Mouse (Mus musculus): Measurements from ENCODE around the gene Apba3.

Apba3 gene

GRCm38 (mm10) chr10:81306837-81307682 lies 40.3 kb downstream of the Apba3 start:
- DNase-seq = no peak

GRCm38 (mm10) chr10:81309571-81309970 lies 42.8 kb downstream of the Apba3 start:
- no peak for DNase-seq

GRCm38 (mm10) chr10:81313581-81313980 lies 46.8 kb downstream of the Apba3 start:
- DNase-seq = no peak

- DNase-seq = no peak
These were observed 47.4 kb downstream of the Apba3 start for GRCm38 (mm10) chr10:81314201-81314600.

GRCm38 (mm10) chr10:81315587-81315986 lies 48.8 kb downstream of the Apba3 start:
- DNase-seq = no peak

- DNase-seq = no peak
These were observed 49.7 kb downstream of the Apba3 start for GRCm38 (mm10) chr10:81316338-81317060.

GRCm38 (mm10) chr10:81317273-81317672 lies 50.5 kb downstream of the Apba3 start:
- DNase-seq = no peak

GRCm38 (mm10) chr10:81318589-81319329 lies 52.0 kb downstream of the Apba3 start:
- DNase-seq = peak; percentile 52

- DNase-seq = no peak
These were observed 52.6 kb downstream of the Apba3 start for GRCm38 (mm10) chr10:81319330-81319699.

- DNase-seq = no peak
These were observed 53.2 kb downstream of the Apba3 start for GRCm38 (mm10) chr10:81319741-81320549.

GRCm38 (mm10) chr10:81320550-81321347 lies 54.0 kb downstream of the Apba3 start, which contains the start of gene Cactin:
Gene Cactin, plus strand, starts transcription at chr10:81321103.
- DNase-seq = peak; percentile 99

- no peak for DNase-seq
These were observed 54.7 kb downstream of the Apba3 start for GRCm38 (mm10) chr10:81321436-81321835.

- no peak for DNase-seq
These were observed 55.7 kb downstream of the Apba3 start for GRCm38 (mm10) chr10:81322444-81322843.
